Mouse (Mus musculus) CH12.LX (cell line): ENCODE measurements around the gene Rxfp1. TPM values are rescaled to one million over a fixed set of nuclear protein-coding genes. Genes with fewer than 3 reads are reported as not detected.
"Not testable (repeated sequence)": the region's sequence is repeated elsewhere in the genome, so short reads cannot be mapped to it uniquely, and the experiment has no call there.

Experiments used
- DNase-seq: peaks from one replicate; pipeline ENCODE4 v3.0.0-alpha.2; 2013; ENCODE audit errors: extremely low read depth
- H3K27ac ChIP-seq: 2 replicates; pipeline ENCODE4 v1.5.1; 2012; ENCODE audit warnings: low read depth, mild to moderate bottlenecking, control low read depth, moderate library complexity; ENCODE audit not compliant: insufficient read depth
- H3K27me3 ChIP-seq: replicated peaks from 2 replicates; pipeline ENCODE3; 2012; ENCODE audit warnings: inconsistent platforms
- H3K36me3 ChIP-seq, 2 experiments: replicated peaks in 1 of 2; 2 replicates each; pipeline versions ENCODE3 to v1.6.1; 2012; ENCODE audit warnings: inconsistent platforms in 1 of 2, low read length in 1 of 2, mild to moderate bottlenecking in 1 of 2, mixed read lengths in 1 of 2, moderate library complexity in 1 of 2; ENCODE audit not compliant: control insufficient read depth in 1 of 2, insufficient read depth in 1 of 2
- H3K4me1 ChIP-seq, 2 experiments: 2 replicates each; pipeline ENCODE4 v1.6.1; 2012; ENCODE audit warnings: inconsistent platforms in 1 of 2, moderate library complexity in 1 of 2; ENCODE audit not compliant: insufficient read depth in 2 of 2, control insufficient read depth in 1 of 2
- H3K4me2 ChIP-seq: 2 replicates; pipeline ENCODE4 v1.6.1; 2012; ENCODE audit warnings: low read depth, mild to moderate bottlenecking, control low read depth; ENCODE audit not compliant: poor library complexity, insufficient read depth, severe bottlenecking
- H3K4me3 ChIP-seq, 3 experiments: fragments of 150-350 bp in 1 of 3; sonication (generic) in 1 of 3; replicated peaks in 1 of 3; 2 replicates each; pipeline versions ENCODE3 to v1.5.1; 2011 to 2012; ENCODE audit warnings: low read depth in 2 of 3, low read length in 2 of 3, mild to moderate bottlenecking in 2 of 3, moderate library complexity in 2 of 3, control low read depth in 1 of 3, improper control_type of control experiment in 1 of 3, inconsistent platforms in 1 of 3, mixed read lengths in 1 of 3; ENCODE audit not compliant: poor library complexity in 1 of 3
- H3K79me2 ChIP-seq: replicated peaks from 2 replicates; pipeline ENCODE4 v1.6.1; 2012; ENCODE audit warnings: mild to moderate bottlenecking, moderate library complexity; ENCODE audit not compliant: control insufficient read depth, poor library complexity, insufficient read depth, severe bottlenecking; ENCODE audit errors: extremely low read depth
- H3K9ac ChIP-seq: 2 replicates; pipeline ENCODE4 v1.6.1; 2012; ENCODE audit warnings: low read depth, mild to moderate bottlenecking, control low read depth, moderate library complexity; ENCODE audit not compliant: insufficient read depth
- H3K9me3 ChIP-seq: replicated peaks from 2 replicates; pipeline ENCODE3; 2012; ENCODE audit warnings: low read length, inconsistent platforms, mixed read lengths
- CHD1 ChIP-seq: IDR thresholded peaks from 2 replicates; pipeline ENCODE4 v1.6.1; 2012; ENCODE audit warnings: low read depth, low read length, improper control_type of control experiment, inconsistent platforms
- CHD2 ChIP-seq: IDR thresholded peaks from 2 replicates; pipeline ENCODE4 v1.6.1; 2011; ENCODE audit warnings: low read length, improper control_type of control experiment
- CTCF ChIP-seq, 2 experiments: IDR thresholded peaks in 1 of 2; conservative IDR thresholded peaks in 1 of 2; 2 replicates each; pipeline ENCODE4 v1.5.1; 2011 to 2012; ENCODE audit warnings: low read depth in 2 of 2, low read length in 2 of 2, improper control_type of control experiment in 1 of 2, inconsistent platforms in 1 of 2, mild to moderate bottlenecking in 1 of 2, moderate library complexity in 1 of 2
- E2F4 ChIP-seq: IDR thresholded peaks from 2 replicates; pipeline ENCODE4 v1.6.1; 2011; ENCODE audit warnings: low read depth, low read length, improper control_type of control experiment; ENCODE audit not compliant: insufficient replicate concordance
- EP300 ChIP-seq: IDR thresholded peaks from 2 replicates; pipeline ENCODE4 v1.6.1; 2011; ENCODE audit warnings: low read length, improper control_type of control experiment
- HCFC1 ChIP-seq: IDR thresholded peaks from 2 replicates; pipeline ENCODE4 v1.6.1; 2012; ENCODE audit warnings: low read depth, mild to moderate bottlenecking, inconsistent platforms, low read length, improper control_type of control experiment
- IRF4 ChIP-seq: IDR thresholded peaks from 2 replicates; pipeline ENCODE4 v1.6.1; 2014; ENCODE audit warnings: low read depth, mild to moderate bottlenecking, inconsistent platforms, low read length, improper control_type of control experiment
- JUN ChIP-seq: IDR thresholded peaks from 2 replicates; pipeline ENCODE4 v1.6.1; 2011; ENCODE audit warnings: low read depth, mild to moderate bottlenecking, low read length, improper control_type of control experiment, moderate library complexity; ENCODE audit not compliant: insufficient read depth
- JUND ChIP-seq: conservative IDR thresholded peaks from 2 replicates; pipeline ENCODE4 v1.6.1; 2011; ENCODE audit warnings: low read depth, low read length, improper control_type of control experiment
- MXI1 ChIP-seq: IDR thresholded peaks from 2 replicates; pipeline ENCODE4 v1.6.1; 2011; ENCODE audit warnings: mild to moderate bottlenecking, low read depth, low read length, improper control_type of control experiment
- MYC ChIP-seq: IDR thresholded peaks from 2 replicates; pipeline ENCODE4 v1.6.1; 2011; ENCODE audit warnings: low read depth, mild to moderate bottlenecking, improper control_type of control experiment, low read length
- NELFE ChIP-seq: IDR thresholded peaks from 2 replicates; pipeline ENCODE4 v1.6.1; 2011; ENCODE audit warnings: low read depth, low read length, improper control_type of control experiment
- POLR2A ChIP-seq: IDR thresholded peaks from 2 replicates; pipeline ENCODE4 v1.6.1; 2011; ENCODE audit warnings: low read depth, mild to moderate bottlenecking, improper control_type of control experiment, low read length
- RAD21 ChIP-seq: IDR thresholded peaks from 2 replicates; pipeline ENCODE4 v1.6.1; 2011; ENCODE audit warnings: low read depth, mild to moderate bottlenecking, low read length, improper control_type of control experiment, moderate library complexity
- SMC3 ChIP-seq: IDR thresholded peaks from 2 replicates; pipeline ENCODE4 v1.6.1; 2011; ENCODE audit warnings: low read depth, low read length, improper control_type of control experiment
- TCF12 ChIP-seq: IDR thresholded peaks from 2 replicates; pipeline ENCODE4 v1.6.1; 2014; ENCODE audit warnings: low read depth, mild to moderate bottlenecking, inconsistent platforms, low read length, improper control_type of control experiment
- USF1 ChIP-seq: IDR thresholded peaks from 2 replicates; pipeline ENCODE4 v1.6.1; 2014; ENCODE audit warnings: low read depth, mild to moderate bottlenecking, inconsistent platforms, low read length, improper control_type of control experiment
- USF2 ChIP-seq: conservative IDR thresholded peaks from 2 replicates; pipeline ENCODE4 v1.6.1; 2011; ENCODE audit warnings: low read depth, low read length, improper control_type of control experiment
- ZC3H11A ChIP-seq: IDR thresholded peaks from 2 replicates; pipeline ENCODE4 v1.6.1; 2012; ENCODE audit warnings: low read depth, mild to moderate bottlenecking, inconsistent platforms, low read length, improper control_type of control experiment
- ZNF384 ChIP-seq: IDR thresholded peaks from 2 replicates; pipeline ENCODE4 v1.6.1; 2012; ENCODE audit warnings: low read depth, low read length, improper control_type of control experiment, inconsistent platforms
- dilution Hi-C: fragments of 300-500 bp; cut with MboI; formaldehyde crosslinking; loops from 2 replicates; pipeline ENCODE4 v1.14.3; 2020; ENCODE audit warnings: low sequenced_read_pairs; ENCODE audit not compliant: extremely low pct_unique_long_range_greater_than_20kb, extremely low pct_ligation_motif_present
- in situ Hi-C: fragments of 300-500 bp; cut with MboI; formaldehyde crosslinking; loops from 3 replicates; pipeline ENCODE4 v1.14.3; 2019; ENCODE audit warnings: low sequenced_read_pairs, low pct_ligation_motif_present, low pct_unique_long_range_greater_than_20kb, mixed read lengths
- polyA plus RNA-seq: library from polyadenylated mRNA; unstranded; fragments of >175 nt; gene quantifications from 2 replicates; pipeline ENCODE4 v1.2.1, GENCODE M21; 2012; ENCODE audit warnings: low read depth; ENCODE audit not compliant: insufficient read length
- total RNA-seq, 2 experiments: library from RNA; depleted of rRNA; stranded (reverse); fragments of 300-350 nt in 1 of 2; fragments of >200 nt in 1 of 2; gene quantifications; 2 replicates each; pipeline ENCODE4 v1.2.3; 2012 to 2014

Rxfp1 gene
- total and polyA plus RNA-seq, 3 experiments, result 0.08 to 0.87 (median 0.68) TPM

- no peak overlapping the region for H3K4me2 ChIP-seq
- no peaks in the 10 kb centered on the region for H3K36me3 ChIP-seq
- H3K4me3 ChIP-seq, result no peak overlapping the region
- no peak for TF ChIP-seq MYC
- no peak for TF ChIP-seq CTCF (conservative IDR thresholded peaks at IDR 0.05 in 1 of 2, IDR thresholded peaks at IDR 0.05 in 1 of 2; ENCODE audit: low read depth in 2 of 2, low read length in 2 of 2)
- no peak for TF ChIP-seq JUN
- no peak for TF ChIP-seq POLR2A
- TF ChIP-seq ZC3H11A, result no peak
- TF ChIP-seq ZNF384, result no peak
- TF ChIP-seq E2F4, result no peak
- no peak for TF ChIP-seq CHD1
- no peak for TF ChIP-seq USF1
- TF ChIP-seq MXI1, result no peak
- no peak for TF ChIP-seq CHD2
- no peak for TF ChIP-seq JUND
- TF ChIP-seq HCFC1, result no peak
- no peak for TF ChIP-seq EP300
- no peak overlapping the region for H3K27ac ChIP-seq
- peaks cover 0 to 5% of the 10 kb centered on the region in 2 experiments; a peak in 1 of 4 replicates for H3K4me1 ChIP-seq
- in situ Hi-C loops (no loop called here), dilution Hi-C loops (no loop called here)
- DNase-seq, result no peak
- H3K9ac ChIP-seq, result no peak overlapping the region
- H3K9me3 ChIP-seq, result peaks cover 7% of the 10 kb centered on the region
- H3K27me3 ChIP-seq, result no peaks in the 10 kb centered on the region
- H3K79me2 ChIP-seq, result no peaks in the 10 kb centered on the region
These were observed 45.7 kb downstream of the Rxfp1 start for GRCm38 (mm10) chr3:79691957-79692356.

DNA sequence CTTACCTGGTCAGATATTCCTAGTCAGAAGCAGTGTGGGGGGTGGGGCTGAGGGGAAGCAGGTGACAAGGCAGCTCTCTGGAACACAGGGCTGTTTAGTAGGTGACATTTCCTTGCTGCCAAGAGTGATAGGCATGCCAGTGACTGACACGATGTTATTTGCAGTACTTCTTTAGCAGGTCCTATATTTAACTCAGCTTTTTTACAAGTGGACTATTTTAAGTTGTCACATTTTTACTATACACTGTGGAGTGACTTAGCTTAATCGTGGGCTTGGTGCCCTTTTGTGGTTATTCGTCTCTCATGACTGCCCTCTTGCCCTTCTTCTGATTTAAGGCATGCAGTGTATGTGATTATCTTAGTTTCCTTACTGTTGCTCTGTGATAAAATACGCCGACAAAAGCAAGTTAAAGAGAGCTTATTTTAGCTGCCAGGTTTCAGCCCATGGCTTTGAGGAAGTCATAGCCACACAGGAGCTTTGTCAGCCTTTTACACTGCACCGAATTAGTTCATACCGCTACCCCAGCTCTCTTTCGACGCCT, 47.5 kb downstream of the Rxfp1 start:
- DNase-seq, result no peak
- in situ Hi-C loops, result no loop called here
- H3K4me1 ChIP-seq, result peaks cover 0 to 5% of the 10 kb centered on the region in 2 experiments; a peak in 1 of 4 replicates
- no peak overlapping the region for H3K4me3 ChIP-seq
- H3K27ac ChIP-seq, result no peak overlapping the region
- no peaks in the 10 kb centered on the region for H3K79me2 ChIP-seq
- dilution Hi-C loops, result no loop called here
- H3K36me3 ChIP-seq, result no peaks in the 10 kb centered on the region
- H3K4me2 ChIP-seq, result no peak overlapping the region
- H3K9ac ChIP-seq, result no peak overlapping the region
- TF ChIP-seq USF2, result no peak
- no peak for TF ChIP-seq RAD21
- no peak for TF ChIP-seq TCF12
- TF ChIP-seq CHD1, result no peak
- no peak for TF ChIP-seq NELFE
- TF ChIP-seq IRF4, result no peak
- no peak for TF ChIP-seq SMC3
- no peaks in the 10 kb centered on the region for H3K27me3 ChIP-seq
- H3K9me3 ChIP-seq, result peaks cover 8% of the 10 kb centered on the region

DNA sequence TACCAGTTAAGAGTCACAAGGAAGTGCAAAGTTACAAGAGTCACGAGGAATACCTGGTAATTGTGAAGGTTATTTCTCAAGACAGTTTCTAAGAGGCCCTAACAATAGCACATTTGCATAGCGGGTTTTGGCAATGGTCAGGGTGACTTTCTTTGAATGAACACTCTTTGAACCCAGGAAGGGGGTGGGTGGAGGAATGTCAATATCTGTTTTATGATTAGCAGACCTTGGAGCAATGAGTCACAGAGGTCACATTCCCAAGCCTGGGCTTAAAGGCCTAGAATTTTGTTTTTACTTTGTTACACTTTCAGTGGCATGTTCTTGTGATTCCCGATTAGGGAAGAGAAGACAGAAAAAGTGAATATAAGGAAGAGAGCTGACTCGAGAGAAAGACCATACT, 49.6 kb downstream of the Rxfp1 start:
- H3K4me3 ChIP-seq, H3K4me2 ChIP-seq, in situ Hi-C loops, H3K4me1 ChIP-seq, H3K27me3 ChIP-seq, H3K9ac ChIP-seq, H3K9me3 ChIP-seq, H3K79me2 ChIP-seq, DNase-seq, dilution Hi-C loops, H3K27ac ChIP-seq, H3K36me3 ChIP-seq: not testable (repeated sequence)
